Mouse (Mus musculus): ENCODE results near the gene Ddx55.
"Not testable (repeated sequence)": the region's sequence is repeated elsewhere in the genome, so short reads cannot be mapped to it uniquely, and the experiment has no call there.

The Ddx55 gene

GRCm38 (mm10) chr5:124538813-124539792, 13.6 kb upstream of the Ddx55 start:
- DNase-seq (ENCODE audit: low spot score): peak; percentile 59

GRCm38 (mm10) chr5:124539905-124540304, 12.8 kb upstream of the Ddx55 start:
- no peak for DNase-seq (ENCODE audit: low spot score)

- DNase-seq (ENCODE audit: low spot score): peak; percentile 95
Observed at GRCm38 (mm10) chr5:124540383-124540786, 12.3 kb upstream of the Ddx55 start, which contains the start of gene Tmed2. Gene Tmed2, plus strand, starts transcription at chr5:124540695.

GRCm38 (mm10) chr5:124540905-124541601, 11.6 kb upstream of the Ddx55 start:
- peak; percentile 74 for DNase-seq (ENCODE audit: low spot score)

- no peak for DNase-seq (ENCODE audit: low spot score)
Observed at GRCm38 (mm10) chr5:124541602-124541973, 11.1 kb upstream of the Ddx55 start.

- DNase-seq (ENCODE audit: low spot score): not testable (repeated sequence)
Observed at GRCm38 (mm10) chr5:124550737-124551136, 1.9 kb upstream of the Ddx55 start.

- not testable (repeated sequence) for DNase-seq (ENCODE audit: low spot score)
Observed at GRCm38 (mm10) chr5:124551349-124552093, 1.1 kb upstream of the Ddx55 start.

- no peak for DNase-seq (ENCODE audit: low spot score)
Observed at GRCm38 (mm10) chr5:124552094-124552472, 581 bp upstream of the Ddx55 start.

GRCm38 (mm10) chr5:124553607-124554006, 943 bp downstream of the Ddx55 start:
- DNase-seq (ENCODE audit: low spot score): no peak

GRCm38 (mm10) chr5:124555145-124555544, 2.5 kb downstream of the Ddx55 start:
- no peak for DNase-seq (ENCODE audit: low spot score)

- DNase-seq (ENCODE audit: low spot score): no peak
Observed at GRCm38 (mm10) chr5:124571068-124571467, 18.4 kb downstream of the Ddx55 start.

GRCm38 (mm10) chr5:124575467-124575866, 22.8 kb downstream of the Ddx55 start:
- no peak for DNase-seq (ENCODE audit: low spot score)

- peak; percentile 93 for DNase-seq (ENCODE audit: low spot score)
Observed at GRCm38 (mm10) chr5:124578633-124579317, 26.1 kb downstream of the Ddx55 start, which contains the start of the genes Eif2b1 and Gtf2h3. Gene Eif2b1, minus strand, starts transcription at chr5:124579131. Gene Gtf2h3, plus strand, starts transcription at chr5:124579140.

GRCm38 (mm10) chr5:124582515-124582914, 29.9 kb downstream of the Ddx55 start:
- DNase-seq (ENCODE audit: low spot score): no peak

- no peak for DNase-seq (ENCODE audit: low spot score)
Observed at GRCm38 (mm10) chr5:124592768-124593167, 40.1 kb downstream of the Ddx55 start.

- DNase-seq (ENCODE audit: low spot score): peak; percentile 95
Observed at GRCm38 (mm10) chr5:124598224-124599174, 45.8 kb downstream of the Ddx55 start.

GRCm38 (mm10) chr5:124599726-124600125, 47.1 kb downstream of the Ddx55 start:
- DNase-seq (ENCODE audit: low spot score): not testable (repeated sequence)

GRCm38 (mm10) chr5:124602349-124602748, 49.7 kb downstream of the Ddx55 start:
- DNase-seq (ENCODE audit: low spot score): peak; percentile 33

- DNase-seq (ENCODE audit: low spot score): no peak
Observed at GRCm38 (mm10) chr5:124604296-124604695, 51.6 kb downstream of the Ddx55 start.

- DNase-seq (ENCODE audit: low spot score): no peak
Observed at GRCm38 (mm10) chr5:124605041-124605622, 52.5 kb downstream of the Ddx55 start.
